Mouse (Mus musculus) G1E (cell line): ENCODE results near the gene Krtap31-2.

ENCODE experiments used
- CTCF ChIP-seq: IDR thresholded peaks from 2 replicates; pipeline ENCODE4 v1.5.1; 2012; ENCODE audit warnings: low read depth, low read length, inconsistent platforms, mixed read lengths
- GATA2 ChIP-seq: IDR thresholded peaks from 2 replicates; pipeline ENCODE4 v1.6.1; 2012; ENCODE audit warnings: low read depth, low read length, inconsistent platforms, borderline replicate concordance

- no peak for TF ChIP-seq GATA2
- TF ChIP-seq CTCF: no peak
These were observed 42.9 kb downstream of the Krtap31-2 start, which contains the start of gene Krtap29-1 for GRCm38 (mm10) chr11:99978953-99979352.
